Mouse (Mus musculus): ENCODE measurements around the gene Eapp. TPM values are rescaled to one million over a fixed set of nuclear protein-coding genes. Genes with fewer than 3 reads are reported as not detected.
"Not testable (repeated sequence)": the region's sequence is repeated elsewhere in the genome, so short reads cannot be mapped to it uniquely, and the experiment has no call there.

The Eapp gene
- polyA plus RNA-seq, 1 experiment from 2014 or later = 45.5 TPM

- H3K27ac ChIP-seq (replicated peaks); H3K9ac ChIP-seq; H3K27me3 ChIP-seq (replicated peaks); H3K36me3 ChIP-seq; H3K9me3 ChIP-seq; H3K4me1 ChIP-seq: not testable (repeated sequence)
- peak; percentile 52 for ATAC-seq (ENCODE audit: extremely low read depth, insufficient number of reproducible peaks, low FRiP score, low TSS enrichment)
- 0% methylated on average over 8 of the region's 44 CpGs for WGBS
- H3K4me2 ChIP-seq = peak overlapping the region; percentile 40; the same call in 1 of the 2 replicates
- peak overlapping the region; percentile 35 for H3K4me3 ChIP-seq
Measured at GRCm38 (mm10) chr12:54709691-54710493, 14.2 kb upstream of the Eapp start.

DNA sequence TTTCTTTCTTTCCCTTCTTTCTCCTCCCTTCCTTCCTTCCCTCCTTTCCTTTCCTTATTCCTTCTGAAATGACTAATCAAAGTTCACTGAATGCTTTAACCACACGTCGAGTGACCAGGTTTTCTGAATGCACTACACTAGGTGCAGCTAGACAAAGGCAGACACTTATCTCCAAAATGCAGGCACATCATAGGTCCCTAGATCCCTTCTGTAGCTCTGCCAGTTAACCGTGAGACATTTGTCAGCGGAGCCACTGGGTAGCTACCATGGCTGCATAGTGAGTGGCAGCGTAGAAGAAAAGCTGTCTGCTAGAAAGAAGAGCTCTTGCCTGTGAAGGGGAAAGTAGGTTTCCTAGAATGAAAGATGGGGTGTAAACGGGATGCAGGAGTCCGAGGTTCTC, 3.7 kb upstream of the Eapp start:
- ATAC-seq (ENCODE audit: extremely low read depth, insufficient number of reproducible peaks, low FRiP score, low TSS enrichment) = no peak
- Histone ChIP-seq H3K9ac (peak overlapping the region; percentile 37; the same call in 1 of the 2 replicates), H3K9me3 (no peaks in the 10 kb centered on the region)

DNA sequence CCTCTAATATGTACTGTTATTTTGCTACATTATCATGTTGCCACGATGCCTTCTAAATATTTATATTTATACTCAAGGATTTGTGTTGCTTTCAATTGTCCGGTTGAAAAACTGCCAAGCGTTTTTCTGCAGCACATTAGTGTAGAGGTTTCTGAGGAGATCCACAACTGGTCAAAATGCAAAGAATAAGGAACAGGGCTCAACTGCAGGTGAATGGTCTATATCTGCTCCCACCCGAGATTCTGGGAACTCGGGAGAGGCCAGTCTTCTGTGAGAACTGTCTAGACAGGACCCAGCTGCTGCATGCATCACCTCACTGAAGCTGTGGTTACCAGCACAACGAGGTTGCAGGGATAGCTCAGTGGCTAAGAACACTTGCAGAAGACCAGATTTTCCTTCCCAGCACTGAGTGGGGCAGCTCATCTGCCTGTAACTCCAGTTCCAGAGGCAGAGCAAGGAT, 2.1 kb upstream of the Eapp start:
- ATAC-seq (ENCODE audit: extremely low read depth, insufficient number of reproducible peaks, low FRiP score, low TSS enrichment) = no peak
- Histone ChIP-seq H3K4me3 (no peak overlapping the region), H3K27ac (replicated peaks) (peak overlapping the region; percentile 52), H3K9ac (0 out of 2 replicates have a peak overlapping the region, but pooled peaks have one; percentile 37), H3K27me3 (replicated peaks) (no peaks in the 10 kb centered on the region), H3K4me2 (no peak overlapping the region), H3K4me1 (peaks cover 10% of the 10 kb centered on the region), H3K9me3 (no peaks in the 10 kb centered on the region), H3K36me3 (no peaks in the 10 kb centered on the region)
- 47% methylated on average over 6 of the region's 6 CpGs for WGBS

More for the DNA sequence above, 3.7 kb upstream of the Eapp start:
- Histone ChIP-seq H3K4me3 (no peak overlapping the region), H3K4me2 (no peak overlapping the region), H3K27ac (replicated peaks) (no peak overlapping the region), H3K36me3 (no peaks in the 10 kb centered on the region), H3K27me3 (replicated peaks) (no peaks in the 10 kb centered on the region), H3K4me1 (peaks cover 7% of the 10 kb centered on the region)
- 70% methylated on average over 7 of the region's 7 CpGs for WGBS

DNA sequence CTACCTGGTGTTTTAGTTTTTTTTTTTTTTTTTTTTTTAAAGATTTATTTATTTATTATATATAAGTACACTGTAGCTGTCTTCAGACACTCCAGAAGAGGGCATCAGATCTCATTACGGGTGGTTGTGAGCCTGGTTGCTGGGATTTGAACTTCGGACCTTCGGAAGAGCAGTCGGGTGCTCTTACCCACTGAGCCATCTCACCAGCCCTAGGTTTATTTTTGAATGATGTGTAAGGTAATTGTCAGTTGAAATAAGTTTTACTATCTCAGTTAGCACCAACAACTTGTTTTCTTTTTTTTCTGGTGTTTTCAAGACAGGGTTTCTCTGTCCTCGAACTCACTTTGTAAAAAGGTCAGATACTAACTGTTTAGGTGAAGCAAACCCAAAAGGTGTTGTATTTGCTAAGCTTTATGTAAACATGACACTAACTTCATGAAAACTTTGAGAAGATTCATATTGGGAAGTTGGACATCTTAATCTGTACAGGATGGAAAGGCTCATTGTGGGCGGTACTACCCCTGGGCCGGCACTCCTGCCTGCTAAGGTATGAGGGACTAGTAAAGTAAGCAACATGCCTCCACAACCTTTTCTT, 1.4 kb upstream of the Eapp start:
- Histone ChIP-seq H3K4me1 (peaks cover 10% of the 10 kb centered on the region), H3K36me3 (peaks cover 7% of the 10 kb centered on the region), H3K27me3 (replicated peaks) (no peaks in the 10 kb centered on the region), H3K4me3 (no peak overlapping the region), H3K9me3 (no peaks in the 10 kb centered on the region), H3K4me2 (peak overlapping the region; percentile 87; the same call in 1 of the 2 replicates), H3K27ac (replicated peaks) (peak overlapping the region; percentile 52), H3K9ac (no peak overlapping the region)
- no peak for ATAC-seq (ENCODE audit: extremely low read depth, insufficient number of reproducible peaks, low FRiP score, low TSS enrichment)
- WGBS = 5% methylated on average over 7 of the region's 7 CpGs

DNA sequence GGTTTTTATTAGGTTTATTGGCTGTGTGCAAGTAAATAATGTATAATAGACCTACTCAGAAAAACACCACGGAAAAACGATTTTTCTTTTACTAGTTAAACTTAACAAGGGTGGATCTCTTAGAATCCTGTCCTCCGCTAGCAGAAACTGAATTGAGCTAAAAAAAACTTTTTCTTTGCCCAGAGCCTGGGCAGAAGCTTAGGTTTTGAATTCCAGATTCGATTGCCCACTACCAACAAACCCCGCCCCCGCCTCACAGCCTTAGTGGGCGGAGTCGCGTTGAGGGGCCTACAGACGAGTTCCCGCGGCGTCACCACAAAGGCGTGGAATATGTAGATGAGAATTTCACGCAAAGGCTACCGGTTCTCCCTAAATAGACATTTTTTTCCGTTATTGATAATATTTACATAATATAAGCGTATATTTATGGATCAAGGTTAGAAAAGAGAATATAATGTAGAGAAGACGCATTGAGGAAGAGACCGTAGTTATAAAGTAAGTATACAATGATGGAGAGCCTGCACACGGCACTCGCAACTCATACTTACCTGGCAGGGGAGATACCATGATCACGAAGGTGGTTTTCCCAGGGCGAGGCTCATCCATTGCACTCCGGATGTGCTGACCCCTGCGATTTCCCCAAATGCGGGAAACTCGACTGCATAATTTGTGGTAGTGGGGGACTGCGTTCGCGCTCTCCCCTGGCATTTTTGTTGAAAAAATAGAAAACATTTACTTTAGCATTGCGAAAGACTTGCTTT, 725 bp upstream of the Eapp start:
- peak overlapping the region; percentile 94 for H3K9ac ChIP-seq
- H3K27ac ChIP-seq (replicated peaks) = peak overlapping the region; percentile 97
- H3K9me3 ChIP-seq = no peaks in the 10 kb centered on the region
- no peaks in the 10 kb centered on the region for H3K27me3 ChIP-seq (replicated peaks)
- ATAC-seq (ENCODE audit: extremely low read depth, insufficient number of reproducible peaks, low FRiP score, low TSS enrichment) = peak; percentile 84
- peaks cover 11% of the 10 kb centered on the region for H3K36me3 ChIP-seq
- H3K4me1 ChIP-seq = peaks cover 10% of the 10 kb centered on the region
- peak overlapping the region; percentile 87 for H3K4me3 ChIP-seq
- H3K4me2 ChIP-seq = peak overlapping the region; percentile 87
- under 1% methylated on average over 32 of the region's 32 CpGs for WGBS

GRCm38 (mm10) chr12:54694847-54695510, 718 bp downstream of the Eapp start:
- peak overlapping the region; percentile 97 for H3K27ac ChIP-seq (replicated peaks)
- H3K4me2 ChIP-seq = peak overlapping the region; percentile 87
- H3K9ac ChIP-seq = peak overlapping the region; percentile 94
- H3K36me3 ChIP-seq = peaks cover 25% of the 10 kb centered on the region
- peak overlapping the region; percentile 87 for H3K4me3 ChIP-seq
- no peaks in the 10 kb centered on the region for H3K27me3 ChIP-seq (replicated peaks)
- H3K9me3 ChIP-seq = no peaks in the 10 kb centered on the region
- H3K4me1 ChIP-seq = peaks cover 10% of the 10 kb centered on the region
- WGBS = 35% methylated on average over 12 of the region's 12 CpGs
- ATAC-seq (ENCODE audit: extremely low read depth, insufficient number of reproducible peaks, low FRiP score, low TSS enrichment) = no peak

GRCm38 (mm10) chr12:54689082-54689481, 6.6 kb downstream of the Eapp start:
- H3K27ac ChIP-seq (replicated peaks) = no peak overlapping the region
- H3K4me1 ChIP-seq = no peaks in the 10 kb centered on the region
- H3K36me3 ChIP-seq = peaks cover 82% of the 10 kb centered on the region
- ATAC-seq (ENCODE audit: extremely low read depth, insufficient number of reproducible peaks, low FRiP score, low TSS enrichment) = no peak
- H3K4me2 ChIP-seq = no peak overlapping the region
- H3K9ac ChIP-seq = no peak overlapping the region
- 86% methylated on average over 5 of the region's 5 CpGs for WGBS
- no peaks in the 10 kb centered on the region for H3K27me3 ChIP-seq (replicated peaks)
- no peak overlapping the region for H3K4me3 ChIP-seq
- H3K9me3 ChIP-seq = no peaks in the 10 kb centered on the region

DNA sequence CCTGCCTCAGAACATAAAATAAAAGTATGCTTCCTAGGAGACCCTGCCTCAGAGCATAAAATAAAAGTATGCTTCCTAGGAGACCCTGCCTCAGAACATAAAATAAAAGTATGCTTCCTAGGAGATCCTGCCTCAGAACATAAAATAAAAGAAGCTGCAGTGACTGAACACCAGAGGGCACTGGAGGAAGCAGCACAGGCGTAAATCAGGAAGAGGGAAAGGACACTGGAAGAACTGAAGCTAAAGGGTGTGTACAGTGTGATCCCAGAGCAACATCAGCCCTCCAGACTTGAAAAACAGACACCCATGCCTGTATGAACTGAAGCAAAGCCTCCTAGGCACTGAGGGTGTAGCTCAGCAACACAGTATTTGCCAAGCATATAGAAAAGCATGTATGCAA, 12.5 kb downstream of the Eapp start:
- H3K9me3 ChIP-seq = no peaks in the 10 kb centered on the region
- H3K27me3 ChIP-seq (replicated peaks) = no peaks in the 10 kb centered on the region
- no peak overlapping the region for H3K27ac ChIP-seq (replicated peaks)
- no peak overlapping the region for H3K4me3 ChIP-seq
- no peak for ATAC-seq (ENCODE audit: extremely low read depth, insufficient number of reproducible peaks, low FRiP score, low TSS enrichment)
- H3K4me1 ChIP-seq = no peaks in the 10 kb centered on the region
- 13% methylated on average over 1 of the region's 1 CpGs for WGBS
- H3K9ac ChIP-seq = no peak overlapping the region
- peaks cover 63% of the 10 kb centered on the region for H3K36me3 ChIP-seq
- no peak overlapping the region for H3K4me2 ChIP-seq

DNA sequence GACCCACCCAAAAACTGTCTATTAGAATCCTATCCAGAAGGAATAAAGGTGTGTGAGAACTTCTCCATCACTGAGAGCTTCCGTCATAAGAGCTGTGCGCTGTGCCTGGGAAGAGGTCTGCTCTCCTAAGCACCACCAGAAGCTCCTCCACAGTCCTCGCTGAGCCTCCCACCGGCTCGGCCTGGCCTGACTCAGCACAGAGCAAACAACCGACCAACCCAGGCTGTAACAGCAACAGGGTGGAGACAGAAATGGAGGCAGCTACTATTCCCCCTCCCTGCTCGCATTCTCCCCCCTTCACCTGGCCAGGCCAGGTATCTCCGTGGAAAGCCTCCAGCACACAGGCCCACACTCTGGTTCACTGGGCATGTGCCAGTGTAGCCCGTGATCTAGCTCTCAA, 19.0 kb downstream of the Eapp start:
- no peak overlapping the region for H3K27ac ChIP-seq (replicated peaks)
- H3K9ac ChIP-seq = no peak overlapping the region
- peaks cover 81% of the 10 kb centered on the region for H3K36me3 ChIP-seq
- no peak overlapping the region for H3K4me2 ChIP-seq
- no peaks in the 10 kb centered on the region for H3K27me3 ChIP-seq (replicated peaks)
- WGBS = 94% methylated on average over 9 of the region's 9 CpGs
- no peak overlapping the region for H3K4me3 ChIP-seq
- H3K4me1 ChIP-seq = no peaks in the 10 kb centered on the region
- ATAC-seq (ENCODE audit: extremely low read depth, insufficient number of reproducible peaks, low FRiP score, low TSS enrichment) = no peak
- H3K9me3 ChIP-seq = no peaks in the 10 kb centered on the region

DNA sequence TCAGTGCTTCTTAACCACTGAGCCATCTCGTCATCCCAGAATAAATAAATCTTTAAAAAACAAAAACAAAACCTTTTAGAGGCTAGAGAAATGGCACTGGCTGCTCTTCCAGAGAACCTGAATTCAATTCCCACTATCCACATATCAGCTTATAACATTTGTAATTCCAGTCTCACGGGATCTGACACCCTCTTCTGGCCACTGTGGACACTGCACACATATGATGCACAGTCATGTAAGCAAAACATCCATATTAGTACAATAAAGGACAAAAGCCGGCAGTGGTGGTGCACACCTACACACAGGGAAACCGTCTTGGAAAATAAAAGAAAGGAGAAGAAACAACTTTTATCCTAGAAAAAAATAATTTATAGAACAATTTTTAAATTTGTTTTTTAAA, 20.3 kb downstream of the Eapp start:
- no peak overlapping the region for H3K4me2 ChIP-seq
- no peak for ATAC-seq (ENCODE audit: extremely low read depth, insufficient number of reproducible peaks, low FRiP score, low TSS enrichment)
- peaks cover 89% of the 10 kb centered on the region for H3K36me3 ChIP-seq

DNA sequence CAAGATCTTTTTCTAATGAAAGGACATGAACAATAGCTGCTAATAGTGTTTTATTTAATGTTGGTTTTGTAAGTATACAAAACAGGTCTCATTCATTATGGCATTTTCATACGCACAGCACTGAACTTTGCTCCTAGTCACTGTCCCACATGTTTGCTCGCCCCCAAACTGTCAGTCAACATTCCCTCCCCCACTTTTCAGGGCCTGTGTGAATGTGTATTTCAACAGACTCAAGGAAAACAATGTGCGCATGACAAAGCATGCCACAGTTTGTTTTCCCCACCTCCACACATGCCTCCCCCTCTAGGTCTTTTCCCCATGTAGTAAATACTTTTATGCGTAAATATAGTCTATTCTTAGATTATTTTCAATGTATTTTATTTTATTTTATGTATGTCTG, 24.4 kb downstream of the Eapp start:
- Histone ChIP-seq H3K27ac (replicated peaks) (no peak overlapping the region), H3K4me3 (no peak overlapping the region), H3K36me3 (peaks cover 60% of the 10 kb centered on the region), H3K9me3 (no peaks in the 10 kb centered on the region), H3K9ac (no peak overlapping the region), H3K27me3 (replicated peaks) (no peaks in the 10 kb centered on the region), H3K4me1 (no peaks in the 10 kb centered on the region), H3K4me2 (no peak overlapping the region)
- WGBS = 89% methylated on average over 4 of the region's 4 CpGs
- ATAC-seq (ENCODE audit: extremely low read depth, insufficient number of reproducible peaks, low FRiP score, low TSS enrichment) = no peak

More for the DNA sequence above, 20.3 kb downstream of the Eapp start:
- Histone ChIP-seq H3K4me1 (no peaks in the 10 kb centered on the region), H3K27ac (replicated peaks) (no peak overlapping the region), H3K4me3 (no peak overlapping the region), H3K9ac (no peak overlapping the region), H3K27me3 (replicated peaks) (no peaks in the 10 kb centered on the region), H3K9me3 (no peaks in the 10 kb centered on the region)
- 95% methylated on average over 4 of the region's 4 CpGs for WGBS

All from heart, embryonic 13.5 days (tissue).